In genomic region chr11:21092621-21093020, GRCm38 (mm10) we compare ENCODE assay signal across 8 mouse cellular contexts. TPM values are rescaled to one million over a fixed set of nuclear protein-coding genes. Genes with fewer than 3 reads are reported as not detected.
A peak's percentile ranks its signal among the peaks of the same experiment; 100 is the strongest.
DNase-seq lines count a peak whose midpoint lies in the region; ATAC-seq and TF ChIP-seq lines count a peak whose summit lies in the region.

No protein-coding gene starts in this region.

- 0 out of 2 replicates have a peak, but pooled peaks cover 2% of the 10 kb centered on the region for H3K4me1 ChIP-seq in bone marrow, adult 2 months (ENCODE audit: control insufficient read depth, insufficient read depth, low read length)
- peaks cover 14% of the 10 kb centered on the region for H3K4me1 ChIP-seq in hindbrain, embryonic 13.5 days (replicated peaks)
- H3K4me1 ChIP-seq in midbrain, embryonic 15.5 days, result peaks cover 21% of the 10 kb centered on the region

- TF ChIP-seq POLR2A in bone marrow, adult 2 months (IDR thresholded peaks at IDR 0.05; ENCODE audit: borderline replicate concordance, control insufficient read depth, low read depth, low read length), result peak; percentile 9; the same call in 1 of the 2 replicates

- H3K4me3 ChIP-seq in left cerebral cortex, adult 2 months, result peak overlapping the region; percentile 74
- H3K4me3 ChIP-seq in bone marrow, adult 2 months (replicated peaks; ENCODE audit: control insufficient read depth, low read depth, low read length), result peak overlapping the region; percentile 52
- peak overlapping the region; percentile 90 for H3K4me3 ChIP-seq in hindbrain, embryonic 13.5 days
- H3K4me3 ChIP-seq in midbrain, embryonic 15.5 days, result peak overlapping the region; percentile 76

- no peak for ATAC-seq in hindbrain, embryonic 13.5 days (ENCODE audit: low FRiP score)
- ATAC-seq in midbrain, embryonic 15.5 days (replicated peaks), result no peak
- no peak for ATAC-seq in inflammation-experienced regulatory T-cells, adult 6 months

- peak overlapping the region; percentile 100 for H3K9ac ChIP-seq in hindbrain, embryonic 13.5 days
- peak overlapping the region; percentile 95 for H3K9ac ChIP-seq in midbrain, embryonic 15.5 days

- DNase-seq in left cerebral cortex, adult 2 months (ENCODE audit: extremely low spot score in 1 of 2, low spot score in 2 of 2), result no peak
- DNase-seq in left cerebral cortex, postnatal 4 days, result no peak
- no peak for DNase-seq in urinary bladder, postnatal 10 days (ENCODE audit: low spot score)
- DNase-seq in thymus, adult 18-20 months, result no peak

- TF ChIP-seq CTCF in left cerebral cortex, adult 2 months (IDR thresholded peaks at IDR 0.05), result no peak
- no peak for TF ChIP-seq CTCF in bone marrow, adult 2 months (IDR thresholded peaks at IDR 0.05; ENCODE audit: control insufficient read depth, insufficient read depth, low read length)

- H3K9me3 ChIP-seq in hindbrain, embryonic 13.5 days, result no peaks in the 10 kb centered on the region
- H3K9me3 ChIP-seq in midbrain, embryonic 15.5 days, result 0 out of 2 replicates have a peak, but pooled peaks cover 2% of the 10 kb centered on the region

- 1% methylated on average over 7 of the region's 7 CpGs for WGBS in bone marrow, adult 2 months
- WGBS in hindbrain, embryonic 13.5 days, result 6% methylated on average over 7 of the region's 7 CpGs
- WGBS in midbrain, embryonic 15.5 days, result 6% methylated on average over 7 of the region's 7 CpGs

- intact Hi-C loops in left cerebral cortex, adult 2 months (cut with DNase I), result loop anchor here (2.0 to 10.0 kb wide), 7 partner anchors 55 to 550 kb away; partner anchors contain the start of genes Aftph, Lgalsl, Sertad2 and Vps54
- intact Hi-C loops in left cerebral cortex, postnatal 4 days (cut with DNase I), result loop anchor here (5.0 to 10.0 kb wide), 2 partner anchors 55 to 178 kb away; no protein-coding TSS in a partner anchor

- no peaks in the 10 kb centered on the region for H3K27me3 ChIP-seq in hindbrain, embryonic 13.5 days
- H3K27me3 ChIP-seq in midbrain, embryonic 15.5 days (replicated peaks), result no peaks in the 10 kb centered on the region

- 0 out of 2 replicates have a peak overlapping the region, but pooled peaks have one; percentile 19 for H3K27ac ChIP-seq in left cerebral cortex, adult 2 months
- H3K27ac ChIP-seq in bone marrow, adult 2 months (ENCODE audit: control insufficient read depth, insufficient read depth, low read depth, low read length, poor library complexity), result no peak overlapping the region
- no peak overlapping the region for H3K27ac ChIP-seq in hindbrain, embryonic 13.5 days
- H3K27ac ChIP-seq in midbrain, embryonic 15.5 days, result no peak overlapping the region

- no peaks in the 10 kb centered on the region for H3K36me3 ChIP-seq in hindbrain, embryonic 13.5 days
- H3K36me3 ChIP-seq in midbrain, embryonic 15.5 days (replicated peaks), result no peaks in the 10 kb centered on the region

- peak overlapping the region; percentile 62 for H3K4me2 ChIP-seq in hindbrain, embryonic 13.5 days
- H3K4me2 ChIP-seq in midbrain, embryonic 15.5 days, result peak overlapping the region; percentile 66

RNA-seq across cellular contexts. Expression of gene Peli1, which starts 1.5 kb away (rescaled TPM):
- 10 to 100 TPM; 39.4 to 48.0 TPM for total RNA-seq in left cerebral cortex, adult 2 months (2021)
- total RNA-seq in left cerebral cortex, postnatal 4 days (2021), result 10 to 100 TPM; 69.3 to 72.1 TPM
- polyA plus RNA-seq in bone marrow, adult 2 months (2011; ENCODE audit: insufficient read depth, insufficient read length, low replicate concordance, missing spikeins), result 7.0 and 9.1 TPM in 2 replicates
- polyA plus RNA-seq in hindbrain, embryonic 13.5 days (2015; fragmentation: Nextera tagmentation; extraction: Ambion mirVana), result 85.9 and 87.1 TPM in 2 replicates
- 70.9 and 72.3 TPM in 2 replicates for polyA plus RNA-seq in midbrain, embryonic 15.5 days (2015; fragmentation: Nextera tagmentation; extraction: Ambion mirVana)
- polyA plus RNA-seq in inflammation-experienced regulatory T-cells, adult 6 months (2017; shearing (Covaris generic)), result 10 to 100 TPM; 41.6 to 97.7 (median 96.1) TPM
